Mouse (Mus musculus) liver, adult (tissue): ENCODE data around the gene Cd6.

Source experiments
- GATA4 ChIP-seq: IDR thresholded peaks from 2 replicates; pipeline ENCODE4 v1.6.1; 2014; ENCODE audit warnings: mild to moderate bottlenecking, low read length; ENCODE audit not compliant: insufficient replicate concordance

Gene Cd6

DNA sequence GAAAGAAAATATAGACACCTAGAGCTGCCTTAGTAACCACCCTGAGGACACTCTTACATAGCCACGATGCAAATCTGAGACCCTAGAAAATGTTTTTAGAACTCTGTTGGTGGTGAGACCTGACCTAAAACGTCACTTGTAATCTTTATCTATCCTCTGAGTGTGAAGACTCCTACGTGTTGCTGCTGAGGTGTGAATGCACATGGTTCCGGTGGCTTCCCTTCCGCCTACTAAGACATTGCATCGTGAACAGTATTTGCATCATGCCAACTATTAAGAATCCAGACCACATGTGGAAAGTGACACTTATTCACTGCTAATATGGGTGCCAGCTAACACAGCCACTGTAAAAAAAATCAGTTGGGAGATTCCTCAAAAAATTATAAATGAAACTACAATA, 14.0 kb downstream of the Cd6 start:
- no peak for TF ChIP-seq GATA4

DNA sequence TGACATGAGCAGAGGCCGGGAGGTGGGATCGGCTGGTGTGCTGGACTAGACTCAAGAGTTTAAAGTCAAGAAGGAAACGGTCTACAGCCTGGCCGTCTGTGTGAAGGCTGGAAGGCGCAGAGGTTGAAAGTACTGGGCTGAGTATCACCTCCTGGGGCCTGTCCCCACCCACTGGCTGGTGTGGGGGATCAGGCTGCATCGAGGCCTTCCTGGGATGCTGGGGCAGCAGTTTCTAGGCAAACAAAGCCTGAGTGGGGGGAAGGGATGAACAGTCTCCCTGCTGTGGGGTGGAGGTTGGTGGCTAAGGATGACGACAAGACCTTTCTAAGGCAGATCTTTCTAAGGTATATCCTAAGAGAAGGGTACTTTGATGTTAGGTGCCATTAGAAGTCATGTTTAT, 16.0 kb downstream of the Cd6 start:
- TF ChIP-seq GATA4, result no peak

DNA sequence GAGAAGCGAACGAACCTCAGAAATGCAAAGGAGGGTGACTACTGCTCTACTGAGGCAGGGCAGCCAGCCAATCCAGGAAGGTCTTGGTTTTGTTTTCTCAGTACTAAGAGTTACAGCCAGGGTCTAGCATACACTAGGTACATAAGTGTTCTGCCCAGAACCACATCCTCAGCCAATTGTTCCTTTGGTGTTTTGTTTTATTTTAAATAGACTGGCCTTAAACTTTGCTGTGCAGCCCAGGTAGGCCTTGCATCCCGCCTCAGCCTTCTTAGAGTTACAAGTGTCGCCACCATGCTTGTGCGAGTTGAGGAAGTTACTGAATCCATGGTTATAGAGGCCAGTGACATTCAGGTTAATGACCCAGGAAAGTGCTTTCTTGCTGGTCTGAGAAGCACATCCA, 16.8 kb downstream of the Cd6 start:
- TF ChIP-seq GATA4, result no peak

DNA sequence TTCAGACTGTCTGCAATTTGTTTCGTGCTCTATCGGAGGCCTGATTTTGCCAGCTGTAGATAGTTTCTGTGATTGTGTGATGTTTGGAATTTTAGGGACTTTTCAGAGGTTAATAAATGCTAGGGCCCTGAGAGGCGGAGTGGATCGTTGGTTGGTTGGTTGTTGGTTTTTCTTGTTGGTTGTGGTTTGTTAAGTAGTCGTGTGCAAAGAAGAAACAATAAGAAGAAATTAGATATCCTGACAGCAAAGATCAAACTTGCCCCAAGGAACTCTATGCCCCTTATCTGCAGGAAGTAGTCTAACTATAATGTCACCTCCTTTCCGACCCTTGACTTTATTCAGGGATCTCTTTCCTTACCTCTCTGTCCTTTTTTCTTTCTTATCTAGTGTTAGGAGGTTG, 18.4 kb downstream of the Cd6 start:
- no peak for TF ChIP-seq GATA4

DNA sequence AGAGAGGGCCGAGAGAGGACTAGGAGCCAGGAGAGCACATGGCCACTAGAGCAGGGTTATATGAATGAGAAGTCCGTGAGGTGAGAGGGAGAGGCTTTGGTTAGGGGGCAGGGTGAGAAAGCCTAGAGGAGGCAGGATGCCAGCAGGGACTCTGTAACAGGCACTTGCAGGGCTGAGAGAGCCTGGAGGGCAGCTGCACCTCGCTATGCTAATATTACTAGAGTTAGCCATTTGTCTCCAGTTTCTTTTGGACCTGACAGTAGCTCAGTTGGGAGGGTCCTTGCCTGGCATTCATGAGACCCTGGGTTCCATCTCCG, 19.7 kb downstream of the Cd6 start:
- no peak for TF ChIP-seq GATA4

DNA sequence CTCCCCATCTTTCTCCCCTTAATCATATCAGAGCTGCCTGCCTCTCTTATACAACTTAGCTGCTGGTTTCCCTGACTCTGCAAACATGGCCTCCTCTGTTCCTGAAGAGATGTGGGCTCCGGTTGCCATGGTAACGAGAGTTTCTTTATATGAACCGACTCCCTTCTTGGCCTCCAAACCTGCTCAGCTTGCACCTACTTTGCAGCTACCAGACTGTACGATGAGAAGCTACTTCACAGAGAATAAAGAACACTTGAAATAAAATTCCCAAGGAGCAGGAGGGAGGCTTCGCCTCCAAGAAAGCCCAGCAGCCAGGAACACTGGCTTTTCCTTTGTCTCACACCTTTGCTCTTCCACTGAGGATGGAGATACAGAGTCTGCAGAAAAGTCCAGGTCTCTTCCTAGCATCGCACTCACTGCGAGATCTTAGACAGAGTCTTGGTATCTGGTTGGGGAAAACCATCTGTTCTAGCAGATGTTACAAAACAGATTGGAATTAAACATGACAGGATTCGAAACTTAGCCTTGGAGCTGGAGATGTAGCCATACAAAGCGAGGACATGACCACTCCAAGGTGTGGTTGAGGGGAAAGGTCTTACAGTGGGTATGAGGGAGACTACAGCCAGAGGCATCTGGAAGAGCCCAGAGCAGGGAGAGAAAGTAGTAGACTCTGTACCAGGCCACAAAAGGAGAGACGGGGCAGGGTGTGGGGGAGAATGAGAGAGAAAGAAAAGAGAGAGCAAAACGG, 20.3 kb downstream of the Cd6 start:
- no peak for TF ChIP-seq GATA4

DNA sequence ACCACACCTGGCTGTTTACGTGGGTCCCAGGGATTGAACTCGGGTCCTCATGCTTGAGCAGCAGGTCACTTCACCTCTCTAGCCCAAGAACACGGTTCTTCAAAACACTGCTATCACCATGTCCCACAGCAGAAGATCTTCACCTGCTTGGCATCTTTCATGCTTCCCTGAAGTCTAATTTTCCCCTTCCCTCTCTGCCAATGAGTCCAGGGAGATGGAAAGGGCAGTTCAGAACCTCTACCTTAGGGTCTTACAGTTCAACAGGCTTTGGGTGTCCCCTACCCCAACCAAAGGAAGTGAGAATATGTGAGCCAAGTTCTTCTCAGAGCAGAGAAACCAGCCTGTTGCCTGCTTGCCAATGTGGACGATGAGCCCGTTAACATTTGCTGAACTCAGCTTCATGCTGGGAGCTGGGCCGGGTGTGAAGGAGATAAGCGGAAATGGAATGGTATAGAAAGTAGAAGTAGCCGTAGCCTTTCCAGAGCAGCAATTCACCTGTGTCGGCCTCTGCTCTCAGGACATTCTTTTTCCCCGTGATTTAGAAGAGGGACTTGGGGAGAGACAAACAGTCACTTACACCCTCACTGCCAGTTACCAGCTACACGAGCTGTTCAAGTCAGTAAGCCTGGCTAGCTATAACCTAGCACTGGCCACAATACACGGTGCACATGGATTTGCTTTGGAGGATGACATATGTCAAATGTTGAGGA, 21.2 kb downstream of the Cd6 start:
- no peak for TF ChIP-seq GATA4

DNA sequence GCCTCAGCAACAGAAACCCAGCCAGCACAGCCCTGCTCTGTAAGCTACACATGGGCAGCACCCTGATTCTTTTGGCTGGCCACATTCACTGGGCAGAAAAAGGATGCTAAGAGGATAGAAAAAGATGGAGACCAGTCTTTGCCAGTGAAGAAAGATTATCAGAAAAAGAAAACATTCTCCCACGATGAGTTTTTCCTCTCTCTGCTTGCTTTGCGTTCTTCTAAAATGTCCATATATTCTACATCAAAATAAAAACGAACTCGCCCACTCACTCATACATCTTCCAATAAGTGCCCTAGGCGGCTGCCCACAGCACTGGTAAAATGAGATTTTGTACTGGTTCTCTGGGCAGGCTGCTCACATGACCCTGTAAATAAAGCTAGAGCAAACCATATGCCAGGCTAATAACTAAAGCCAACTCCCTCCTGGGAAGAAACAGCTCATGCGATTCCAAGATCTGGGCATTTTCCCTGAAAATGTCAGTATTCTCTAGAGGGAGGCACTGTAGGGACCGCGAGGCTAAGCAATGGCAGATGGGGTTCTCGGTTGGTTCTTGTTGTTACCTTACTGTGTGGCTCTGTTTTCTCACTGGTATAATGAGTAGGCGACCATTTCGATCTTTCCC, 24.1 kb downstream of the Cd6 start:
- no peak for TF ChIP-seq GATA4

DNA sequence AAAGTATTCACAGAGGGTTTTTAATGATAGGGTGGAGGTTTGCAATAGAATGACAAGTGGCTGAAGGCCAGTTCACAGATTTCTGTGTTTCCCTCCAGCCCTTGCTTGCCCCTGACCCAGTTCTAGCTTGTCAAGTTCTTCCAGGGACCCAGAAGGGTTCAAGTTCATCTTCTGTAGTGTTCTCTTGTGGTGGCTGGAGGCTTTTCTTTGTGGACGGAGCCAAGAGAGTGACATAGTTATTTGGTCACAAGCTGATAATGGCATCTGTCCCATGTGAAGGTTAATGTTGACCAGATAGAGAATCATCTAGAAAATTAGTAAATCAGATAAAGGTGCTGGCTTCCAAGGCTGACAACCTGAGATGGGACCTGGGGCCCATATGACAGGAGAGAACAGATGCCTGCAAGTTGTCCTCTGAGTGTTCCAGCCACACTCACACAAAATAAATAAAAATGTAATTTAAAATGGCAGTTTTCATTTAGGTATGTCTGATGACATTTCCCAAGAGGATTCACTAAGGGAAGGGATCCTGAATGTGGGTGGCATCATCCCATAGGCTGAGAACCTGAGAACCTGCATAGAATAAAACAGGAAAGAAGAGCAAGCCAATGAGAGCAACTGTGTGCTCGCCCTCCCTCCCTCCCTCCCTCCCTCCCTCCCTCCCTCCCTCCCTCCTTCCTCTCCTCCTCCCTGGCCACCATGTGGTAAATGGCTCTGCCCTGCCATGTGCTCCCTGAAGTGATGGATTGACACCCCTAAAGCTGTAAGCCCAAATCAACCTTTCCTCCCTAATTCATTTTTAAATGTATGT, 24.8 kb downstream of the Cd6 start:
- no peak for TF ChIP-seq GATA4

DNA sequence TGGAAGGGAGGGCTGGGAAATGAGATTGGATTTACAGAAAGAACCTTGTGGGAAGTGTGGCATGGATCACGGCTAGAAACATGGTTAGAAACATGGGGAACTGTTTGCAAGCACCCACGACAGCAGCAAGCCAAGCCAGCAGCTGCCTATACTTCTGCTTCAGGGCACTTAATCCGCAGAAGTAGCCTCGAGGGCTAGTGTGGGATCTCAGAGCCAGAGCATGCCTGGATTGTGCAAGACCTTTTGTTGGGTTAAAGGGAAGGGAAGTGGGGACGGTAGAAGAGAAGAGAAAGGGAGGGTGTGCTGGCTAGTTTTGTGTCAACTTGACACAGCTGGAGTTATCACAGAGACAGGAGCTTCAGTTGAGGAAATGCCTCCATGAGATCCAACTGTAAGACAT, 26.1 kb downstream of the Cd6 start:
- TF ChIP-seq GATA4, result no peak

DNA sequence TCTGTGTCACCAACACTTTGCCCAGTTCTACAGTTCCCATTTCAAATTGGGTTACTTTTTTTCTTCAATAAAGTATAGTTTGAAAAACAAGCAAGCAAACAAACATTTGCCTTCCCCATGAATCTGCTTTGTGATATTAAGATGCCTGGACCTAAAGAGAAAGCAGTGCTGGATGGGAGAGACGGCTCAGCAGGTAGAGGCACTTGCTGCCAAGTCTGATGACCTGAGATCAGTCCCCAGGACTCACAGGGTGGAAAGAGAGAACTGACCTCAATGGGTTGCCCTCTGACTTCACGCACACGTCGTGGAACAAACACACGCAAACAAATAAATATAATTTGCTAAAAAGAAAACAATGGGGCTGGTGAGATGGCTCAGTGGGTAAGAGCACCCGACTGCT, 28.0 kb downstream of the Cd6 start:
- TF ChIP-seq GATA4, result no peak

DNA sequence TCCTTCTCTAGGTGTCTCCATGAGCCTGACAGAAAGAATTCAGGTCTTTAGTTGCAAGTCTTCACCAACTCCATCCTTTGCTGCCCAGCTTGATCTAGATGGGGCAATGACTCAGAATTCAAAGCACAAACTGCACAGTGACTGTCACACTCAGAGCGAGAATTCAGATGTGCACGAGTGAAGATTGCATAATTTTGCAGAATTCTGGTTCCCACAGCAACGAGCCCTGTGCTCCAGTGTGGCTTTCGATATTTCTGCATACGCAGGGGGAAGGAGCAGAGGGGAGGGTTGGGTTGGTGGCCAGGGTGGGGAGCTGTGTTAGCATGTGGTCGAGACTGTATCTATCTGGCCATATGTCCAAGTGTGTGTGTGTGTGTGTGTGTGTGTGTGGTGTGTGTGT, 28.8 kb downstream of the Cd6 start:
- TF ChIP-seq GATA4, result no peak

DNA sequence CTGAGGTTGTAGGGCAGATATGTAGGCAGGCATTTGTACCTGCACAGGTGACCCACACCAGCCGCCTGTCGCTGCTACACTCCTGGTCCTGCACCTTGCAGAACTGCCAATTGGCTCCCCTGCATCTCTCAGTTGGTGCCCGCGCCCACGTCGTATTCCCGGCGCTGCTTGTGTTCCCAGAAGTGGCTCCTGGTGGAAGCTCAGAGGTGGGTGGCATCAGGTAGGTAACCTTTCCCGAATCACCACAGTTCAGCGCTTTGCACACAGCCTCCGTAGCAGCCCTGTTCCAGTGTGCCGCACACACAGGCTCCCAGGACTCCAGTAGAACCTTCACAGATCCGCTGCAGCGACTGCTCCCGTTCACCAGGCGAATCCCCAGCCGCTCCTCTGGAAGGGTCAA, 30.7 kb downstream of the Cd6 start:
- TF ChIP-seq GATA4, result no peak

DNA sequence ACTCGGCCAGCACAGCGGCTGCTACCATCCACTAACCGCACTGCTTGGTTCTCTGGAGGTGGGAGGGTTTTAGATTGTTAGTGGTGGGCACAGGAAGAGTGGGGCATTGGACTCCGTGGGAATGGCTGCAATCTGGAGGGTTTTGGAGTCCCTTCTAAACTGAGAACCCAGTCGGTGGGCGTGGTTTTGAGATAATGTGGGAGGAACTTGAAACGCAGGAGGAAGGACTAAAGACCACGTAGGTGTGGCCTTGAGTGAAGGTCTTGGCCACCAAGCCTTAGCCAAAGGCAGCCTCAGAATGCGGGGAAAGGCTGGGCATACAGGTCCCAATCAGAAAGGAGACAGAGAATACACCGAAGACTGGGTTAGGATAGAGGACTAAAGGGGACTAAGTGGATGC, 31.3 kb downstream of the Cd6 start:
- TF ChIP-seq GATA4, result no peak

DNA sequence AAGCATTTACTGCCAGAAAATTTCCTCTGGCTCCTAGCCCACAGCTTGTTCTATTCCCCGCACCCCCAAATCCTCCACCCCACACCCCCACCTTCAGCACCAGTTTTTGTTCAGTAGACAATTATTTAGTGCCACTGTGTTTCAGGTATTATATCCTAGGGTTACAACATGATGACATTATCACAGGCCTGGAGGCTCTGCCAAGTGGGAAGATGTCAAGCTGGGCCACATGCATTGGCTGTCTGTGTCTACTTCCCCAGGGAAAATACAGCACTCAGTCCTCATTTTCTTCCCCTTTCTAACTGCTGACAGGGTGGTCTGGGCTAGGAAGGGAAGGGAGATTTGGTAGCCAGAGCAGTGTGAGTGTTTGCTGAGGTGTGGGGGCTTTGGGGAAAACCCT, 34.9 kb downstream of the Cd6 start:
- TF ChIP-seq GATA4, result no peak

DNA sequence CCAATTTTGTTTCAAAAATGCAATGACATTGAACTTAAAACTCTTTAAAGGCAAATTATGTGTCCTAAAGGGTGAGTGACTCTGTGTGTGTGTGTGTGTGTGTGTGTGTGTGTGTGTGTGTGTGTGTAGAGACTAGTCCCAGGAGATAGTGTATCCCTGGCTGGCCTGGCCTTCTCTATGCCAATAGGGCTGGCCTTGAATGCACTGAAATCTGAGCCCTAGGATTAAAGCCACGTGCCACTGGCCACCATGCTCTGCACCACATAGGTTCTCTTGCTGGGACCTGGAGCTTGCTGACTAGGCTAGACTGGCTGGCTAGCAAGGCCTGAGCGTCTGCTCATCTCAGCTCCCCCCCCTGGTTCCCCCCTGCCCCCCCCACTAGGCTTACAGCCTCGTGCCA, 36.8 kb downstream of the Cd6 start:
- TF ChIP-seq GATA4, result no peak
